ENCODE assay signal across 30 mouse cellular contexts in the genomic region with DNA sequence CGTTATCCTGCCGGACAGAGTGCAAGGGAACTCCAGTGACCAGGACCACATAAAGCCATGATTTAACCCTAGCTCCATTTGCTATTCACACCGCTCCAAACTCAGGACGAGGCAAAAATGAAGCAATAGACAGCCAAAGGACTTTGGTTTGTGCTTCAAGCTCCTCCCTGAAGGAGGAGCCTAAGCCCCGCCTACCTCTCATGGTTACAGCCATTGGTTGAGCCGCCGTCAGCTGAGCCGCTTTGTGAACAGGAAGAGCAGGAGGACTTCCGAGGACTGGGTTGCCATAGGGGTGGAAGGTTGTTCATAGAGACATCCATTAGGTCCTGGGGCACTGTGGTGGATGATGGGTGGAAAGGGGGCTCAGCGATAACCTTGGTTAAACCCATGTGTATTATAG. TPM values are rescaled to one million over a fixed set of nuclear protein-coding genes. Genes with fewer than 3 reads are reported as not detected.
"Had no signal": no experiment of that assay in that cellular context is flagged by ENCODE, and none has a peak within 500 bp of the region (broad histone marks: within the 10 kb centered on the region; RNA-seq: fewer than 3 reads in every experiment).

No protein-coding gene starts in this region.

- H3K4me3 ChIP-seq: limb, embryonic 12.5 days; limb, embryonic 15.5 days; lung, embryonic 15.5 days; megakaryocyte, embryonic 14.5 days; midbrain, embryonic 10.5 days; midbrain, embryonic 13.5 days; myocyte; neural tube, embryonic 13.5 days had no signal

- H3K4me1 ChIP-seq: limb, embryonic 12.5 days; limb, embryonic 15.5 days; lung, embryonic 15.5 days; megakaryocyte, embryonic 14.5 days; neural tube, embryonic 13.5 days had no signal

- H3K9me3 ChIP-seq: limb, embryonic 12.5 days; limb, embryonic 15.5 days; lung, embryonic 15.5 days; megakaryocyte, embryonic 14.5 days; midbrain, embryonic 10.5 days; midbrain, embryonic 13.5 days; neural tube, embryonic 13.5 days had no signal

- H3K9ac ChIP-seq: limb, embryonic 12.5 days; limb, embryonic 15.5 days; liver, embryonic 14.5 days; lung, embryonic 15.5 days; midbrain, embryonic 13.5 days; neural tube, embryonic 13.5 days had no signal

- H3K36me3 ChIP-seq: limb, embryonic 15.5 days; lung, embryonic 15.5 days had no signal

- ATAC-seq: midbrain, embryonic 13.5 days; midbrain, embryonic 16.5 days had no signal

- H3K27me3 ChIP-seq: limb, embryonic 12.5 days; limb, embryonic 15.5 days; lung, embryonic 15.5 days; midbrain, embryonic 13.5 days; neural tube, embryonic 13.5 days had no signal

- H3K4me2 ChIP-seq: limb, embryonic 12.5 days; limb, embryonic 15.5 days; lung, embryonic 15.5 days; midbrain, embryonic 13.5 days; neural tube, embryonic 13.5 days had no signal

- DNase-seq: kidney, adult 11 months; kidney, adult 9 months; kidney, postnatal 14 days; kidney, postnatal 4 days; left cerebral cortex, postnatal 4 days; lung, adult 18-20 months; lung, postnatal 10 days; lung, postnatal 36 days; thymus, adult 2 months; thymus, postnatal 14 days; thymus, postnatal 4 days had no signal

- H3K27ac ChIP-seq: limb, embryonic 12.5 days; limb, embryonic 15.5 days; liver, embryonic 14.5 days; lung, embryonic 15.5 days; midbrain, embryonic 10.5 days; midbrain, embryonic 13.5 days; neural tube, embryonic 13.5 days; stomach, postnatal 0 days had no signal

RNA-seq across cellular contexts. Expression of a gene that starts 34.7 kb away (rescaled TPM):
- total RNA-seq: monocyte, adult 5-6 weeks; neutrophil, adult 5-6 weeks had no signal

RNA-seq across cellular contexts. Expression of a gene that starts 49.1 kb away (rescaled TPM):
- total RNA-seq: layer of hippocampus, adult 18-20 months; layer of hippocampus, postnatal 14 days; left cerebral cortex, adult 8-10 months; left cerebral cortex, postnatal 14 days; monocyte, adult 5-6 weeks; neutrophil, adult 5-6 weeks had no signal
- polyA plus RNA-seq: limb, embryonic 12.5 days; liver, embryonic 14.5 days; lung, embryonic 15.5 days; midbrain, embryonic 10.5 days; midbrain, embryonic 13.5 days; midbrain, embryonic 16.5 days; myocyte; small intestine, adult 2 months; stomach, embryonic 14.5 days; thymus, adult 2 months had no signal
